Mouse (Mus musculus) retina, adult 2 months (tissue): ENCODE data around the gene Mettl7a2.
"Not testable (repeated sequence)": the region's sequence is repeated elsewhere in the genome, so short reads cannot be mapped to it uniquely, and the experiment has no call there.

ENCODE experiments used
- DNase-seq: peaks from one replicate; pipeline ENCODE4 v3.0.0-alpha.2; 2012; ENCODE audit warnings: low read depth, low spot score

Mettl7a2 gene

DNA sequence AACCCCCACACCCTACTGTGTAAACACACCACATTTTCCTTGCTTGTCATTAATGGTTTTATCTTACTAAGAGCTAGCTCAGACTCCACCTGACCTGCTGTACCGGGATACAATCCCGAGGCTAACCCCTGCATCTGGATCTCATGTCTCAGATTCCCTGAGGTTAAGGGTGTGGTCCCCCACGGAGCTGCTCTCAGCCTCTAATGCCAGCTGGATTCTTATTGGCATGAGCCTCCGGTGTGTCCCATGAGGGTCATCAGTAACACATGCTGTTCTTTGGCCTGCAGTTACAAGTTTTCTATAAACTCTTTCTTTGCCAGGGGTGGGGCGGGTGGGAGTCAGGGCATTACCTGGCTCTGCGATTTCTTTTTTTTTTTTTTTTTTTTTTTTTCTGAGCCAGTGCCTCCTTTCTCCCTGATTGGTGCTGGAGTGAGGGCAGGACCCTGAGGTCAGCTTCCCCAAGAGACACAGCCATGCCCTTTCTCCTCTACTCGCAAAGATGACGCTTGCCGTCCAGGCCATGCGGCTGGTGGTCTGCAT is at the start of gene Mettl7a2, which contains the start of gene Methig1:
Mettl7a2 (plus strand) TSS at position 490 of the 540 bp plus-strand sequence.
Methig1 (plus strand) TSS at position 439 of the 540 bp plus-strand sequence.
- DNase-seq, result no peak

DNA sequence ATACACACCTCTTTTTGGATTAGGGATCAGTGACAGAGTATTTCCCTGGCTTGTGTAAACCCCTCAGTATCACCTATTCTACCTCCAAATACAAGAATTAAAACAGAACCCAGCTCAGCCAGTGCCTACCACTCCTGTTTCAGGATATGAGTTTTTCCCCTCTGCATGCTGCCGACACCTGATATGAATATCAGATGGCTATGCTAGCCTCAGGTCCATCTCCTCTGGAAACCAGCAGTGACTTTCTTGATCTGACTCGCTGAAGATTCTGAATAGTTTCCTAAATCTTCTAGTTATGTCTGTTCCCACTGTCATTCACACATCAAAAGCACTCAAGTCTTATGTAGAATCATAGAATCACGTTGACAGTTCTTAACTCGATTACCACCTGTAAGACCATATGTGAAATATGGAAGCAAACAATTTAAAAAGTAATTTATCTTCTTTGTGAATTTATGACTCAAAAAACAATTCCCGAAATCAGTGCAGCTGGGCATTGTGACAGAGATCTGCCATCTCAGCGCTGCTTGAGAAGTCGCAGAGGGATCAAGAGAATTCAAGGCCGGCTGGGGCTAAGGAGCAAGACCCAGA is 49.5 kb upstream of the Mettl7a2 start:
- DNase-seq, result no peak

DNA sequence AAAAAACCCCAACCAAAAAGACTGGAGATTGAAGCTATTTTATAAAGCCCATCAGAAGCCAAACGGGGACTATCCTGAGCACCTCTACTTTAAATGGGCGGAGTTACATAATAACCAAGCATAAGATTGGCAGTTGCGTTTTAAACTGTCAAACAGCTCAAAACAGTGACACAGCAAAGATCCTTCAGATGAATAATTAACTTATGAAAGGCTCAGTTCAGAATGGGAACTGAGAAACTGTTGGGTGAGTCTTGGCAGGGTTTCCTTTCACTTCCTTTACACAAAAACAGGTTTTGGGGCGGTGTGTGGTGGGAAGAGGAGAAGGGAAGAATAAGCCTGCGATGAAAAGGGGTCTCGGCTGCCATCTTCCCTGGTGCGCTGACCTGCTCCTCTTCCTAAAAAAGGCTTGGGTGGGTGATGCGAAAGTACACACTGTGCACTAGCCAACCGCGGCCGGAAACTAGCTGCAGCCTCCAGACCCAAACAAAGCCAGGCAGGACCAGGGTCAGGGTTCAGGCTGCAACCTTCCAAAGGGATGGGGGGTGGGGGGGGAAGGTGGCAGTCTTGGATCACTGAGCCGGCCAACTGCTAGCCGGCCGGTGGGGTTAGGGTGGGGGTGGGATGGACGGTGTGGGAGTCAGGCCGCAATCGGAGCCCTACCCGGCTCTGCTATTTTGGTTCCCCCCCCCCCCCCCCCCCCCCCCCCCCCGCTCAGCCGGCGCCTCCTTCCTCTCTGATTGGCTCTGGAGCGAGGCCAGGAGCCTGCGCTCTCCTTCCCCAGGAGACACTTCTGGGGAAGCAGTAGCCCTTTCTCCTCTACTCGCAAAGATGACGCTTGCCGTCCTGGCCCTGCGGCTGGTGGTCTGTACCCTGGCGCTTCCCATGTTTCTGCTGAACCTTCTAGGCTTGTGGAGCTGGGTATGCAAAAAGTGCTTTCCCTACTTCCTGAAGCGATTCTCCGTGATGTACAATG is 48.7 kb upstream of the Mettl7a2 start, which contains the start of gene Mettl7a1:
Mettl7a1 (plus strand) TSS at position 122 of the 973 bp plus-strand sequence.
- DNase-seq, result no peak

- DNase-seq, result no peak
Measured at GRCm38 (mm10) chr15:100306201-100306600, 46.8 kb upstream of the Mettl7a2 start.

GRCm38 (mm10) chr15:100307438-100308096 is 45.4 kb upstream of the Mettl7a2 start:
- not testable (repeated sequence) for DNase-seq

GRCm38 (mm10) chr15:100312346-100312745 is 40.7 kb upstream of the Mettl7a2 start:
- DNase-seq, result no peak

GRCm38 (mm10) chr15:100314448-100315145 is 38.4 kb upstream of the Mettl7a2 start:
- no peak for DNase-seq

GRCm38 (mm10) chr15:100318014-100318671 is 34.9 kb upstream of the Mettl7a2 start:
- not testable (repeated sequence) for DNase-seq

DNA sequence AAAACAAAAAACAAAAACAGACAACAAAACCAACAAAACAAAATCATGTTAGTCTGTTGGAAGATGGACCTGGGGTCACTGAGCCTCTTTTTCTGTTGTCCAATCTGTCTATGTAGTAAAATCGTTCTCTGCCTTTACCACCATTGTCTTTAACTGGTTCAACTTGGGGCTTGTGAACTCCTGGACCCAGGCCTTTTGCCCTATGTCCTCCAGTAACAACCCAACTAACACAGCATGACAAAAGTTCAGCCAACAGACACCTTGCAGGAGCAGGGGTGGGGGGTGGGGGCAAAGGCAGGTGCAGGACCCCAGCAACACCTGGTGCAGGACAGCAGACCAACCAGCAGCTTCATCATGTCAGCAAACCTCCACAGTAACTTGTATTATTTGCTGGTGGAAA is 33.1 kb upstream of the Mettl7a2 start:
- no peak for DNase-seq

GRCm38 (mm10) chr15:100320295-100320905 is 32.6 kb upstream of the Mettl7a2 start:
- DNase-seq, result no peak

- no peak for DNase-seq
Measured at GRCm38 (mm10) chr15:100321134-100321533, 31.9 kb upstream of the Mettl7a2 start.

DNA sequence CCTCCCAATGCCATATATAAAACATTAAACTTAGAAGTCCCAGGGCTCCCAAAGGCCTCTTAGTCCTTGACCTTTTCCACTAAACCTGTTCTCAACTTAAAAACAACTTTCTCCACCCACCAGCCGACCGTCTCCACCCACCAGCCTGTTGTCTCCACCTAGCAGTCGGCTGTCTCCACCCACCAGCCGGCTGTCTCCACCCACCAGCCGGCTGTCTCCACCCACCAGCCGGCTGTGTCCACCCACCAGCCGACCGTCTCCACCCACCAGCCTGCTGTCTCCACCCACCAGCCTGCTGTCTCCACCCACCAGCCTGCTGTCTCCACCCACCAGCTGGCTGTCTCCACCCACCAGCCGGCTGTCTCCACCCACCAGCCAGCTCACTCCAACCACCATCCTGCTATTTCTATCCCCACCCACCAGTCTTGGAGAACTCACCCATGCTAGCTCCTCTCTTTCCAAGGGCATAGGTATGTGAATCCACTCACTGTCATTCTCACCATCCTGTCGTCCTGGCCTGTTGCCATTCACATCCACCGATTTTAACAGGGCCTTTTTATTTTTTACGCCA is 28.9 kb upstream of the Mettl7a2 start:
- no peak for DNase-seq

- no peak for DNase-seq
Measured at GRCm38 (mm10) chr15:100325235-100325634, 27.8 kb upstream of the Mettl7a2 start.

DNA sequence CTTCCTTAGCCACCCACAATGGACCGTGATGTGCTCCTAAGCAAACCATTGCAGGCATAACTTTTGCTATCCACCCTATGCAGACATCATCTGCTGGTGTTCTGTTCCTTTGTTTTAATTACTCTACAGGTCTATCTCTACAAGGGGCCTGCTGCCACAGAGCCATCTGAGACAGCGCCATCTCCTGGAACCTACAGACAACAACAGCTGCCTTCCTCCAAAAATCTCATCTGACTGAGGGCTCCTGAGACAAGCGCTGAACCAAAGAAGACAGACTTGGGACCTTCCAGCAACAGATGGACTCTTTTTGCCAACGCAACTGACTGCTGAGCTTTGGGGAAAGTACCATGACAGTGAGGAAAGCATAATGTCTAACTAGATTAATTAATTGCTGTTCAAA is 24.9 kb upstream of the Mettl7a2 start:
- not testable (repeated sequence) for DNase-seq

- DNase-seq, result not testable (repeated sequence)
Measured at GRCm38 (mm10) chr15:100329336-100329735, 23.7 kb upstream of the Mettl7a2 start.

DNA sequence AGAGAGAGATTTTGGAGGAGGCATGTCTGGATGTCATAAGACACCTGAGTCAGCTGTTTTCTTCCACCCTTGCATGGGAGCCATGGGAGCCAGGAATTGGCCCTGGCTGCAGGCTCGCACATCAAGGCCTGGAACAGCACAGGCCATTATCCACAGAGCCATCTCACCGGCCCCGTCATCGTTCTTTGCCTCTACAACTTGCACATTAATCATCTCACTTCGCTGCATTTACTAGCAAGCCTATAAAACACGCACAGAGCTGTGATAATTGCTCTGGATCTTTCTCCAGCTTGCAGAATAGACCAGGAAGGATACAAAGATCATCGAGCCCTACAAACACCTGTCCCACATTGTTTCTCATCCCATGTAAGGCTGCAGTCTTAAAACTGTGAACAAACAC is 22.3 kb upstream of the Mettl7a2 start:
- DNase-seq, result no peak

GRCm38 (mm10) chr15:100332077-100332961 is 20.7 kb upstream of the Mettl7a2 start:
- DNase-seq, result not testable (repeated sequence)

- DNase-seq, result no peak
Measured at GRCm38 (mm10) chr15:100334629-100335028, 18.4 kb upstream of the Mettl7a2 start, which contains the start of gene Mettl7a3. Gene Mettl7a3, plus strand, starts transcription at chr15:100334929.

DNA sequence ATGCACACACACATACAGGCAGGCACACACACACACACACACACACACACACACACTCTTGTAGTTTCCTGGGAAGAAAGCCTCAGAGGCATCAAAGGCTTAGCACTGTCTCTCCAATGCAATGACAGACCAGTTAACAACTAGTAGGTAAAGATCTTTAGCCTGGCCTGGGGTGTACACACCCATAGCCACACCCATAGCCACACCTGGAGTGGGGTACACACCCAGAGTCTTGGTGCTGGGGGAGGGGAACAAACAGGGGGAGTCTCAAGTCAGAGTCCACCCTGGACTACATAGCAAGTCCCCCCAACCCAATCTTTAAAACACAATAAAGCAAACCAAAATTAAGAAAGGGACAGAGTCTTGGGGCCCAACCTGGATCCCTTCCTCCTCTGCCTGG is 15.7 kb upstream of the Mettl7a2 start:
- not testable (repeated sequence) for DNase-seq
